In genomic region chr3:69597211-69597610, GRCm38 (mm10) we compare ENCODE assay signal across 10 mouse cellular contexts. TPM values are rescaled to one million over a fixed set of nuclear protein-coding genes. Genes with fewer than 3 reads are reported as not detected.
A peak's percentile ranks its signal among the peaks of the same experiment; 100 is the strongest.
DNase-seq lines count a peak whose midpoint lies in the region; ATAC-seq and TF ChIP-seq lines count a peak whose summit lies in the region.
"Had no signal": no experiment of that assay in that cellular context is flagged by ENCODE, and none has a peak within 500 bp of the region (broad histone marks: within the 10 kb centered on the region; RNA-seq: fewer than 3 reads in every experiment).

No protein-coding gene starts in this region.

- H3K4me3 ChIP-seq in layer of hippocampus, adult 2 months, result peak overlapping the region; percentile 88
- H3K4me3 ChIP-seq in forebrain, embryonic 11.5 days (ENCODE audit: low read depth, low read length), result no peak overlapping the region
- H3K4me3 ChIP-seq in intestine, embryonic 15.5 days (replicated peaks), result no peak overlapping the region
- peak overlapping the region; percentile 76 for H3K4me3 ChIP-seq in neural tube, embryonic 14.5 days (ENCODE audit: low read depth, low read length)

- H3K27me3 ChIP-seq in forebrain, embryonic 11.5 days (ENCODE audit: control insufficient read depth, insufficient read depth, low read length), result no peaks in the 10 kb centered on the region
- H3K27me3 ChIP-seq in intestine, embryonic 15.5 days (replicated peaks), result no peaks in the 10 kb centered on the region
- H3K27me3 ChIP-seq in neural tube, embryonic 14.5 days (ENCODE audit: control insufficient read depth, insufficient read depth, low read length), result no peaks in the 10 kb centered on the region

- no peaks in the 10 kb centered on the region for H3K36me3 ChIP-seq in forebrain, embryonic 11.5 days (ENCODE audit: control insufficient read depth, insufficient read depth, low read length)
- H3K36me3 ChIP-seq in intestine, embryonic 15.5 days, result no peaks in the 10 kb centered on the region
- no peaks in the 10 kb centered on the region for H3K36me3 ChIP-seq in neural tube, embryonic 14.5 days (ENCODE audit: control insufficient read depth, insufficient read depth, low read length)

- TF ChIP-seq CTCF in layer of hippocampus, adult 2 months (conservative IDR thresholded peaks at IDR 0.05), result no peak

- H3K4me2 ChIP-seq in forebrain, embryonic 11.5 days (ENCODE audit: low read depth, low read length, severe bottlenecking), result peak overlapping the region; percentile 79; the same call in 1 of the 2 replicates
- H3K4me2 ChIP-seq in intestine, embryonic 15.5 days (replicated peaks), result peak overlapping the region; percentile 93
- H3K4me2 ChIP-seq in neural tube, embryonic 14.5 days (ENCODE audit: low read depth, low read length), result peak overlapping the region; percentile 75

- H3K9me3 ChIP-seq in forebrain, embryonic 11.5 days (ENCODE audit: control insufficient read depth, low read length), result no peaks in the 10 kb centered on the region
- H3K9me3 ChIP-seq in intestine, embryonic 15.5 days, result no peaks in the 10 kb centered on the region
- no peaks in the 10 kb centered on the region for H3K9me3 ChIP-seq in neural tube, embryonic 14.5 days (ENCODE audit: control insufficient read depth, low read length)

- WGBS in forebrain, embryonic 11.5 days, result 87% methylated on average over 6 of the region's 6 CpGs
- 84% methylated on average over 6 of the region's 6 CpGs for WGBS in intestine, embryonic 15.5 days
- 86% methylated on average over 6 of the region's 6 CpGs for WGBS in neural tube, embryonic 14.5 days

- DNase-seq in layer of hippocampus, adult 2 months (ENCODE audit: low spot score in 2 of 2), result no peak
- DNase-seq in layer of hippocampus, postnatal 25 days (ENCODE audit: extremely low spot score in 1 of 2, low spot score in 1 of 2), result no peak
- no peak for DNase-seq in forebrain, embryonic 11.5 days (ENCODE audit: low spot score)
- no peak for DNase-seq in testis, postnatal 14 days (ENCODE audit: low spot score)
- DNase-seq in frontal cortex, postnatal 25 days (ENCODE audit: low spot score in 2 of 2), result no peak
- DNase-seq: kidney, adult 18-20 months; thymus, adult 2 months had no signal

- H3K27ac ChIP-seq in layer of hippocampus, adult 2 months, result no peak overlapping the region
- H3K27ac ChIP-seq in forebrain, embryonic 11.5 days (ENCODE audit: low read depth, low read length), result no peak overlapping the region
- H3K27ac ChIP-seq in intestine, embryonic 15.5 days, result no peak overlapping the region
- no peak overlapping the region for H3K27ac ChIP-seq in neural tube, embryonic 14.5 days (ENCODE audit: low read depth, low read length)

- H3K9ac ChIP-seq in forebrain, embryonic 11.5 days (ENCODE audit: low read length), result no peak overlapping the region
- no peak overlapping the region for H3K9ac ChIP-seq in intestine, embryonic 15.5 days
- H3K9ac ChIP-seq in neural tube, embryonic 14.5 days (replicated peaks; ENCODE audit: low read depth, low read length), result no peak overlapping the region

- peaks cover 2% of the 10 kb centered on the region; the same call in 1 of the 2 replicates for H3K4me1 ChIP-seq in forebrain, embryonic 11.5 days (replicated peaks; ENCODE audit: control insufficient read depth, insufficient read depth, low read length)
- H3K4me1 ChIP-seq in intestine, embryonic 15.5 days (replicated peaks), result peaks cover 4% of the 10 kb centered on the region; the same call in 1 of the 2 replicates
- peaks cover 12% of the 10 kb centered on the region; the same call in 1 of the 2 replicates for H3K4me1 ChIP-seq in neural tube, embryonic 14.5 days (ENCODE audit: control insufficient read depth, insufficient read depth, low read length)

- ATAC-seq in forebrain, embryonic 11.5 days (replicated peaks; ENCODE audit: low FRiP score), result no peak
- ATAC-seq in intestine, embryonic 15.5 days, result no peak
- no peak for ATAC-seq in neural tube, embryonic 14.5 days (ENCODE audit: low read depth)
- no peak for ATAC-seq in CD4-positive, CD25-positive, alpha-beta regulatory T cell, adult 4 months

RNA-seq across cellular contexts. Expression of gene B3galnt1, which starts 1.5 kb away (rescaled TPM):
- 10 to 100 TPM; 42.0 to 43.9 TPM for total RNA-seq in layer of hippocampus, adult 2 months (2021)
- total RNA-seq in layer of hippocampus, postnatal 25 days (2021), result 10 to 100 TPM; 43.9 to 44.7 TPM
- polyA plus RNA-seq in forebrain, embryonic 11.5 days (2014; fragmentation: Nextera tagmentation; extraction: Ambion mirVana), result 33.4 and 36.8 TPM in 2 replicates
- polyA plus RNA-seq in intestine, embryonic 15.5 days (2015; fragmentation: Nextera tagmentation; extraction: Ambion mirVana), result 26.6 and 33.2 TPM in 2 replicates
- 109 and 114 TPM in 2 replicates for polyA plus RNA-seq in neural tube, embryonic 14.5 days (2014; fragmentation: Nextera tagmentation; extraction: Ambion mirVana)
- polyA plus RNA-seq in CD4-positive, CD25-positive, alpha-beta regulatory T cell, adult 4 months (2017; shearing (Covaris generic)), result under 1 TPM in 1 of 2 experiments, not detected in 1; 0.16 TPM

Comparison
In these comparisons a context has a peak if more than half of its experiments do, and no peak if none do; other contexts are left out.
1. H3K4me3 ChIP-seq: peak in layer of hippocampus, adult 2 months (single experiment) and neural tube, embryonic 14.5 days (single experiment); none in forebrain, embryonic 11.5 days (single experiment) and intestine, embryonic 15.5 days (single experiment).
2. RNA of gene B3galnt1, which starts 1.5 kb away (polyA plus RNA-seq): 109 to 114 TPM in neural tube, embryonic 14.5 days, 33.4 to 36.8 TPM in forebrain, embryonic 11.5 days and 26.6 to 33.2 TPM in intestine, embryonic 15.5 days; 0.16 TPM in CD4-positive, CD25-positive, alpha-beta regulatory T cell, adult 4 months; every median in the first group is over 10 times any median in the second.
3. Peak in every context shown above with its lines, with median percentiles within 50 percentile points of each other: H3K4me2 ChIP-seq.